Mouse (Mus musculus) left cerebral cortex, postnatal 4 days (tissue): Measurements from ENCODE around the gene Myl7. TPM values are rescaled to one million over a fixed set of nuclear protein-coding genes. Genes with fewer than 3 reads are reported as not detected.
A peak's percentile ranks its signal among the peaks of the same experiment; 100 is the strongest.
"Not testable (repeated sequence)": the region's sequence is repeated elsewhere in the genome, so short reads cannot be mapped to it uniquely, and the experiment has no call there.

ENCODE experiments used
- DNase-seq: peaks from one replicate; pipeline ENCODE4 v3.0.0-alpha.2; 2022
- intact Hi-C: fragments of 180-260 bp; cut with DNase I; formaldehyde crosslinking; loops from one replicate; pipeline ENCODE4 v1.15.1; 2025
- total RNA-seq, 2 experiments: library from RNA; stranded (reverse); gene quantifications; 2 replicates each; pipeline ENCODE4 v1.2.3; 2021

Myl7 gene
- total RNA-seq = not detected

GRCm38 (mm10) chr11:5898531-5898930, at the start of gene Myl7:
Gene Myl7, minus strand, starts transcription at chr11:5898782.
- intact Hi-C loops = no loop called here
- DNase-seq = no peak

GRCm38 (mm10) chr11:5947796-5948195, 49.2 kb upstream of the Myl7 start:
- intact Hi-C loops = no loop called here
- no peak for DNase-seq

GRCm38 (mm10) chr11:5945096-5945495, 46.5 kb upstream of the Myl7 start:
- no peak for DNase-seq
- intact Hi-C loops = no loop called here

DNA sequence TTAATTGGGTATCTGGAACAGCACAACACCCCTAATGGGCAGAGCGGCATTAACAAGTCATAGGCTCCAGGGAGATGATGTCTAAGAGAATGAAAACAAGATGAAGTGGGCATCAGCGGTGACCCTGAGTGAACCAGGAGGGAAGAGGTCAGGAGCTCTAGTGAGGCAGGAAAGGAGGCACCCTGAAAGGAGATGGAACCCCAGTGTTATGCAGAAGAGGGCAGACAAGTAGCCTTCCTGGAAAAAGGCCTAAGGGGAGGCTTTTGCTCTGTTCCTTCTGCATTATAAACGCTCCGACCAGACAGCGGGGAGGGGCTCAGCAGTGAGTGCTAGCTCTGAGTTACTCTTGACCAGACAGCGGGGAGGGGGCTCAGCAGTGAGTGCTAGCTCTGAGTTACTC, 44.4 kb upstream of the Myl7 start:
- DNase-seq = no peak
- intact Hi-C loops = no loop called here

DNA sequence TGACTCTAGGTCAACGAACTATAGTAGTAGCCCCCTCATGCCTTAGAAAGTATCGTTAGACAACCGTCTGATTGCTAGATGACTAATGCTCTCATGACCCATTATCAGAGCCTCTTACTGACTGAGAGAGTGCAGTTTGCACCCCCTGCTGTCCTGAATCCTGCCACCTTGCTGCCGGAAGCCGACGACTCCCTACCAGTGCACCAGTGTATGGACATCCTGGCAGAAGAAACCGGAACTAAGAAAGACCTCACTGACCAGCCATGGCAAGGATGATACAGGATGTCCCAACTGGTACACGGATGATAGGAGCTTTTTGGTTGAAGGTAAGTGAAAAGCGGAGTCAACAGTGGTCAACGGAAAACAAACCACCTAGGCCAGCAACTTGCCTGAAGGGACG, 35.9 kb upstream of the Myl7 start:
- intact Hi-C loops, DNase-seq: not testable (repeated sequence)

GRCm38 (mm10) chr11:5931947-5932346, 33.4 kb upstream of the Myl7 start:
- DNase-seq = peak; percentile 29
- intact Hi-C loops = not testable (repeated sequence)

DNA sequence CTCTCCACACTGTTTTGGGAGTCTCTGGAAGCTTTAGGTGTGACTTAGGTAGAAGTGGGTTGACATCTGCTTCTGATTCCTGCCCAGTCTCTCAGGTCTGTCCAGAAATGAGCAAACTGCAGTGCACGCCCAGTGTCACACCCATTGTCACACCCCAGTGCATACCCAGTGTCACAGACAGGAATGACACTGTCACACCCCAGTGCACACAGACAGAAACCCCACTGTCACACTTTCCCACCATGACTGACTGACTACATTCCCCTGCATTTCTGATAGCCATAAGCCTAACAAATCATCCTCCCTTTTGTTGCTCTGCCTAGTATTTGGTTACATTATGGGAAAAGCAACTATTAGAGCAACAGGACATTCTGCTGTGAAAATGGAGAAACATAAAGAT, 32.0 kb upstream of the Myl7 start:
- intact Hi-C loops = no loop called here
- no peak for DNase-seq

- intact Hi-C loops = no loop called here
- no peak for DNase-seq
Observed at GRCm38 (mm10) chr11:5926696-5927220, 28.2 kb upstream of the Myl7 start.

DNA sequence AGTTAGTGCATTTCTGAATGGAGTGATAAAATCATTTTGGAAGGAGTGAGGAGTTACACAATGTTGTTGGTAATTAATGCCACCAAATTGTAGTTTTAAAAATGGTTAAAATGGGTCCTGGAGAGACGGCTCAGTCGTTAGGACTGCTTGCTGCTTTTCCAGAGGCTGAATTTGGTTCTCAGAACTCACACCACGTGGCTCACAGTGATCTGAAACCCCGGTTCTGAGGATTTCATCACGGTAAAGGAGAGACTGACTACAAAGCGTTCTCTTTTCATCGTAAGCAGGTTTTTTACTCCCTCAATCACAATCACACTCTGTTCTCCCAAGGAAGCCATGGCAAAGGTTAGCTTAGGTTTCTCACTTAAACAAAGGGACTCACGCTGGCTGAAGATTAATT, 26.1 kb upstream of the Myl7 start:
- no peak for DNase-seq
- intact Hi-C loops = no loop called here

- intact Hi-C loops = no loop called here
- no peak for DNase-seq
Observed at GRCm38 (mm10) chr11:5920323-5920960, 21.9 kb upstream of the Myl7 start.

DNA sequence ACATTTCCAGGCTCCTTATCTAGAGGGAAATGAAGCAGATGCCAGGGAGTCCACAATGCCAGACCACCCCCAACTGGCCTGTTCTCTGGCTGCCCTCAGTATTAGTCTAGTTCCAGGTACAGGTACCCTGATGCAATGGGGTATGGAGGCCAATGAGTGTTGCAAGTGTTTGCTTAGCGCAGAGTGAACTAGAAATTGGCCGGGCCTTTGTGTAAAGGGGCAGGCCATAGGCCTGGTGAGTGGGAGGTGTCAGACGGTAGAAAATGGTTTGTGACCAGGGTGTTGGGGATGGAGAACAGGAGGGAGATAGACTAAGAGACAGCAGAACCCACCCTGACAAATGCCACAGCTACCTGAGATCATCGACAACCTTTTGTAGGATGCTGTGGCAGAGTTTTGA, 21.0 kb upstream of the Myl7 start:
- DNase-seq = no peak
- intact Hi-C loops = no loop called here

GRCm38 (mm10) chr11:5918111-5918510, 19.5 kb upstream of the Myl7 start:
- no peak for DNase-seq
- intact Hi-C loops = no loop called here

DNA sequence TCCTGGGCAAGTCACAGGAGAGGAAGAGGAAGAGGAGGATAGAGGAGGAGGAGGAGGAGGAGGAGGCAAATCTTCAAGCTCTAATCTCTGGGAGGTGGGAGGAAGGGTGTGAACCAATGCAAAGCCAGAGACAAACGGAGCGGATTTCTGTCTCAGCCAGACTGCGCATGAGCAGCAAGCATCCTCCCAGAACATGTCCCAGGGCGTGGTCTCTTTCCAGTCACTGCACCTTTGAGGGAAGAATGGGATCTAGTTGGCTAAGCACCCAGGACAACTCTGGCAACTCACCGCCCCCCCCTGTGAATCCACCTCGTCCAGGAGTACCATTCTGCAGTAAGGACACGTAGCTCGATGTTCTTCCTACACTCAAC, 17.6 kb upstream of the Myl7 start:
- intact Hi-C loops = no loop called here

DNA sequence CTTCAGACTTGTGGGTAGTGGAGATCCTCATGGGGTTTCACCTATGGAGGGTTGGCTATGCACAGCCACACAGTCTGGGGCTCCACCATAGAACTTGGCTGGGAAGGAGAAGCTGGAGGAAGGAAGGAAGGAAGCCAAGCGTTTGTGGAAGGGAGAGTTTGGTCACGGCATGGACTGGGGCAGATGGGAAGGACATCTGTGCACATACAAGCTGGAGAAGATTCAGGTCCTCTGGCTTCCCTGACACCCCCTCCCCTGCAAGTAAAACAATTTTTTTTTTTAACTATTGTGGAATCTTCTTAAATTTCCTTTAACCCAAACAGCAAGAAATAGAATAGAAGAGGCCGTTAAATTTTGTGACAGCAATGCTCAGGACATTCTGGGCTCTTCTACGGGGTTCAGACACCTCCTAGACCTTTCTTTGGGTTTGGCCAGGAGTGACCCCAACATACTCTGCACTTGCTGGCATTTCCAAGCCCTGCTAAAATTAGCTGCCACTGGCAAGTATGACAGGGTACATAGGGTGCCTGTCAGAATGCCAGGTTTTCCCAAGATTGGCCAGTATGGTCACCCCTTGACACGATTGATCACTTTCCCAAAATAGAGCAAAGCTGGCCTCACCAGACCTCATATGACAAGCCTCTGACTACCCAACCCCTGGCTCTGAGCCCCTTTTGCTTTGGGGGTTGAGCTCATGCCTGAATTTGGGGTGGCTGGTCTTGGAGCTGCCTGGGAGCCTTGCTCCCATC, 17.0 kb upstream of the Myl7 start:
- no peak for DNase-seq
- intact Hi-C loops = no loop called here

More for the DNA sequence above, 17.6 kb upstream of the Myl7 start:
- no peak for DNase-seq

DNA sequence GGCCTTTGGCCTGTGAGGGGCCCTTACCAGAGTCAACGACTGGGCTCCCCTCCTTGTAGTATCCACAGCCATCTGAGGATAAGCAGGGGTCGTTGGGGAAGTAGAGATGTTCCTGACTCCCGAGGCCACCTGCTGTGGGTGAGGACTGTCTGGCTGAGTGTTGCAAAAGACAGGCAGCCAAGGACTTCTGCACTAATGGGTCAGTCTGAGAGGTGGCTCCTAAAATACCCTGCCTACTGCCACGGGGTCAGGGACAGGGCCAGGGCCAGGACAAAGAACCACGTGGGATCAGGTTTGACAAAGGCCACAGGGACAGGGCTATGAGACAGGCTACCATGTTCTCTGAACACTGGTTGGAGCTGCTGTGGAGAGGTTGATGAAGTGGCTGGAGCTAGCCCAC, 16.4 kb upstream of the Myl7 start:
- DNase-seq = no peak
- intact Hi-C loops = no loop called here

- no peak for DNase-seq
- intact Hi-C loops = no loop called here
Observed at GRCm38 (mm10) chr11:5913936-5914335, 15.4 kb upstream of the Myl7 start.

DNA sequence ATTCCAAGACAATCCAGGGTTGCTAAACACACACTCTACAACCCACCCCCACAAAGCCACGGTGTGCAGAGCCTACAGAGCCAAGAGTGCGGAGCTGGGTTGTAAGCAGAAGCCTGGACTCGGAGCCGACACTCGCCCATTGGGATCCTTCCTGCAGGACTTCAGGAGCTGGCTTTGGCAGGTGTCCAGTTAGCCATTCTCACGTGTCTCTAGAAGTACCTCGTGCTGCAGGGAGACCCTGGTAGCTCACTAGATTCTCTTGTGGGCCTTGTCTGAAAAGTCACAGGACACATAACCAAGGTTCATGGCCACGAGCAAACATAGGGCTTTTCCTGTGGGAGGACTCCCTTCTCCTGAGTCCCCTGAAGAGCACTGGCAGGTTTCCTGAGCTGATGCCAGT, 14.7 kb upstream of the Myl7 start:
- DNase-seq = peak; percentile 40
- intact Hi-C loops = no loop called here

- peak; percentile 63 for DNase-seq
- intact Hi-C loops = no loop called here
Observed at GRCm38 (mm10) chr11:5912635-5913034, 14.1 kb upstream of the Myl7 start.

DNA sequence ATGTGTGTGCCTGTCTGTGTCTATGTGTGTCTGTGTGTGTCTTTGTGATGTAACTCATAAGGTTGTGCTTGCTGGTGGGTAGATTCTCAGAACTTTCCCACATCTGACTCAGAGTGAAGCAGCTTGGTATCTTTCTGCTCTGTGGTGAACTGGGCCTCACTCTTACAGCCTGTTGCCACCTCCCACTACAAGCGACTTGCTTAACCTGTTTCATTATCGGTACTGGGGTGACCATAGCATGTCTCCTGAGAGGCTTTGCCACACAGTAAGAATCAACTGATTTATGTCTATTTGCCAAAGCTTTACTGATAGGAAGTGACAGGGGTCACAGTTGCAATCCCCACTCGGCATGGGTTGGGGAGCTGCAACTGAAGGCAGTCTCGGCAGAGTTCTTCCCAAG, 10.1 kb upstream of the Myl7 start:
- intact Hi-C loops = no loop called here

GRCm38 (mm10) chr11:5907096-5907495, 8.5 kb upstream of the Myl7 start:
- DNase-seq = no peak
- intact Hi-C loops = no loop called here

More for the DNA sequence above, 10.1 kb upstream of the Myl7 start:
- DNase-seq = no peak

- no peak for DNase-seq
- intact Hi-C loops = no loop called here
Observed at GRCm38 (mm10) chr11:5905778-5906518, 7.4 kb upstream of the Myl7 start.

GRCm38 (mm10) chr11:5904871-5905270, 6.3 kb upstream of the Myl7 start:
- intact Hi-C loops = no loop called here
- DNase-seq = no peak
